Mouse (Mus musculus) CH12.LX (cell line): ENCODE data around the gene Nectin2.

Experiments used
- BHLHE40 ChIP-seq: IDR thresholded peaks from 2 replicates; pipeline ENCODE4 v1.6.1; 2011; ENCODE audit warnings: mild to moderate bottlenecking, low read depth, low read length, improper control_type of control experiment
- CTCF ChIP-seq, 2 experiments: IDR thresholded peaks in 1 of 2; conservative IDR thresholded peaks in 1 of 2; 2 replicates each; pipeline ENCODE4 v1.5.1; 2011 to 2012; ENCODE audit warnings: low read depth in 2 of 2, low read length in 2 of 2, improper control_type of control experiment in 1 of 2, inconsistent platforms in 1 of 2, mild to moderate bottlenecking in 1 of 2, moderate library complexity in 1 of 2
- E2F4 ChIP-seq: IDR thresholded peaks from 2 replicates; pipeline ENCODE4 v1.6.1; 2011; ENCODE audit warnings: low read depth, low read length, improper control_type of control experiment; ENCODE audit not compliant: insufficient replicate concordance
- EP300 ChIP-seq: IDR thresholded peaks from 2 replicates; pipeline ENCODE4 v1.6.1; 2011; ENCODE audit warnings: low read length, improper control_type of control experiment
- HCFC1 ChIP-seq: IDR thresholded peaks from 2 replicates; pipeline ENCODE4 v1.6.1; 2012; ENCODE audit warnings: low read depth, mild to moderate bottlenecking, inconsistent platforms, low read length, improper control_type of control experiment
- JUND ChIP-seq: conservative IDR thresholded peaks from 2 replicates; pipeline ENCODE4 v1.6.1; 2011; ENCODE audit warnings: low read depth, low read length, improper control_type of control experiment
- MAFK ChIP-seq: IDR thresholded peaks from 2 replicates; pipeline ENCODE4 v1.6.1; 2011; ENCODE audit warnings: low read length, improper control_type of control experiment; ENCODE audit not compliant: insufficient replicate concordance
- MAX ChIP-seq: IDR thresholded peaks from 2 replicates; pipeline ENCODE4 v1.6.1; 2011; ENCODE audit warnings: low read length, improper control_type of control experiment
- NRF1 ChIP-seq: IDR thresholded peaks from 2 replicates; pipeline ENCODE4 v1.6.1; 2014; ENCODE audit warnings: low read depth, mild to moderate bottlenecking, inconsistent platforms, low read length, improper control_type of control experiment, moderate library complexity
- POLR2A ChIP-seq: IDR thresholded peaks from 2 replicates; pipeline ENCODE4 v1.6.1; 2011; ENCODE audit warnings: low read depth, mild to moderate bottlenecking, improper control_type of control experiment, low read length
- POLR2AphosphoS2 ChIP-seq: IDR thresholded peaks from 2 replicates; pipeline ENCODE4 v1.6.1; 2011; ENCODE audit warnings: low read depth, low read length, improper control_type of control experiment
- RCOR1 ChIP-seq: conservative IDR thresholded peaks from 2 replicates; pipeline ENCODE4 v1.6.1; 2012; ENCODE audit warnings: low read depth, mild to moderate bottlenecking, inconsistent platforms, low read length, improper control_type of control experiment
- USF1 ChIP-seq: IDR thresholded peaks from 2 replicates; pipeline ENCODE4 v1.6.1; 2014; ENCODE audit warnings: low read depth, mild to moderate bottlenecking, inconsistent platforms, low read length, improper control_type of control experiment
- ZMIZ1 ChIP-seq: IDR thresholded peaks from 2 replicates; pipeline ENCODE4 v1.6.1; 2012; ENCODE audit warnings: low read depth, mild to moderate bottlenecking, inconsistent platforms, low read length, improper control_type of control experiment

- TF ChIP-seq CTCF (conservative IDR thresholded peaks at IDR 0.05 in 1 of 2, IDR thresholded peaks at IDR 0.05 in 1 of 2; ENCODE audit: low read depth in 2 of 2, low read length in 2 of 2) (no peak), MAX (no peak), RCOR1 (no peak), E2F4 (no peak), POLR2A (no peak), NRF1 (no peak), MAFK (no peak), JUND (no peak), ZMIZ1 (no peak), HCFC1 (no peak), USF1 (no peak), BHLHE40 (no peak), EP300 (no peak), POLR2AphosphoS2 (no peak)
Measured at GRCm38 (mm10) chr7:19763829-19764477, 13.7 kb upstream of the Nectin2 start.
